Mouse (Mus musculus) heart, embryonic 10.5 days (tissue): Measurements from ENCODE around the gene Hoxb1. TPM values are rescaled to one million over a fixed set of nuclear protein-coding genes. Genes with fewer than 3 reads are reported as not detected.

Experiments
- DNase-seq: peaks from one replicate; pipeline ENCODE4 v3.0.0-alpha.2; 2017; ENCODE audit warnings: low spot score
- H3K27ac ChIP-seq: fragments of 300-500 bp; sonication (generic); 2 replicates; pipeline ENCODE4 v1.5.1; 2016; ENCODE audit warnings: mild to moderate bottlenecking
- H3K27me3 ChIP-seq: fragments of 300-500 bp; sonication (generic); 2 replicates; pipeline ENCODE4 v1.6.1; 2016; ENCODE audit warnings: mild to moderate bottlenecking; ENCODE audit not compliant: poor library complexity, insufficient read depth, severe bottlenecking
- H3K36me3 ChIP-seq: fragments of 300-500 bp; sonication (generic); 2 replicates; pipeline ENCODE4 v1.6.1; 2016; ENCODE audit warnings: mild to moderate bottlenecking, moderate library complexity
- H3K4me1 ChIP-seq: fragments of 300-500 bp; sonication (generic); 2 replicates; pipeline ENCODE4 v1.6.1; 2016; ENCODE audit warnings: mild to moderate bottlenecking
- H3K4me3 ChIP-seq: fragments of 300-500 bp; sonication (generic); 2 replicates; pipeline ENCODE4 v1.5.1; 2016; ENCODE audit warnings: mild to moderate bottlenecking, moderate library complexity
- H3K9me3 ChIP-seq: fragments of 300-500 bp; sonication (generic); 2 replicates; pipeline ENCODE4 v1.6.1; 2016; ENCODE audit warnings: mild to moderate bottlenecking, moderate library complexity
- WGBS: fragments of 180-500 bp; shearing (Covaris S2); methylation state at CpG from one replicate; pipeline ENCODE4 v1.1.7; 2016; 5-methylcytosine and 5-hydroxymethylcytosine counted together
- polyA plus RNA-seq: library from polyadenylated mRNA; unstranded; fragments of >200 nt; fragmentation: Nextera tagmentation; extraction: Ambion mirVana; gene quantifications from 2 replicates; pipeline ENCODE4 v1.2.1, GENCODE M21; 2016

Gene Hoxb1
- polyA plus RNA-seq, 1 experiment from 2014 or later, result 3.3 TPM

DNA sequence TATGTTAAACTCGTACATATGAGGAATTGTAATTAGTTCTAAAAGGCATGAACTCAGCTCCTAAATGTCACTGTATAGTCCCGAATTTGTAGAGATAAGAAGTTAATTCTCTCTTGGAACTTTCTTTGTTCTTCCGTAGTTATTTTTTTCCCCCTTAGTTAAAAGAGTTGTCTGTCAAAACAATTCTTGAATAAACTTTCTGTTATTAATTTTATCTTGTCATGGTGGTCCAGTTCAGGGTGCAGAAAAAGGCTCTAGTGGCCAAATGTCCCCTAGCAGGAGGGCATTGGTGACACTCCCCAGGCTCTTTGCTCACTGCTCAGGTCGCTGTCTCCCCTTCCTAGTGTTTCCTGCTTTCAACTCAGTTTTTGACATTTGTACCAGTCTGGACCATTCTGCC is 17.8 kb upstream of the Hoxb1 start:
- peak overlapping the region; percentile 77 for H3K27ac ChIP-seq
- 0 out of 2 replicates have a peak, but pooled peaks cover 2% of the 10 kb centered on the region for H3K36me3 ChIP-seq
- peaks cover 64% of the 10 kb centered on the region for H3K4me1 ChIP-seq
- no peak for DNase-seq
- peak overlapping the region; percentile 47 for H3K4me3 ChIP-seq
- H3K9me3 ChIP-seq, result no peaks in the 10 kb centered on the region
- 17% methylated on average over 4 of the region's 4 CpGs for WGBS
- peaks cover 96% of the 10 kb centered on the region for H3K27me3 ChIP-seq

DNA sequence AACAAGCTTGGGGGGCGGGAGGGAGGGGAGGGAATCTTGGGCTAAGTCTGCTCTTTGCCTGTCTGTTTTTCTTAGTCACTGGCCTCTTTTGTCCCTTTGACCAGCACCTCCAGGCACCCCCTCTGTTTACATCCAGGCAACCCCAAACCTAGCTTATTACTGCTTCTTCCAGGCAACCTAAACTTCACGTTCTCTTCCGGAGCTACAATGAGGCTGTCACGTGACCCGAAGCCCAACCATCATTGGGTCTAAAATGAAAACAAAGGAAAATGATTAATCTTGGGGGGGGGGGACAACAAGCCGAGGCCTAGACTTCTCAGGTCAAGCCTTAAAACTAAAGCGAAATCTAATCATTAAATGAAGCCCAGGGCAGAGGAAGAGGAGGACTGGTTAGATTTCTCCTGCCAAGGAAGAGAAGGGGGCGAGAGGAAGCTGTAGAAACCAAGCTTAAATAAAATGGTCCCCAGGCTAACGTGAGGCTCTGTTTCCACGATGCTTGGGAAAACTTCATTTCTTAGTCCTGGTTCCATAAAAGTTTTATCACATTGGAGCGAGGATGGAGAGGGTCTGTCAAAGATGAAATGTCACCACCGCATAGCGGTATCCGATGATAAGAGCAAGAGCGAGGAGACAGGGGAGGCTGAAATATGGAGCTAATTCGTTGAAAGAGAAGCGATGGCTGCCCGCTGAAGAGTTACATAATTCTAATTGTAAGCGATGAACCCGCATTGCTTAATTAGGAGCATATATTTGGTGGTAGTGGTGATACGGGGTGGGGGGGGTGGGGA is 17.2 kb upstream of the Hoxb1 start:
- Histone ChIP-seq H3K36me3 (0 out of 2 replicates have a peak, but pooled peaks cover 2% of the 10 kb centered on the region), H3K4me1 (peaks cover 70% of the 10 kb centered on the region), H3K9me3 (no peaks in the 10 kb centered on the region), H3K27me3 (peaks cover 96% of the 10 kb centered on the region), H3K4me3 (peak overlapping the region; percentile 47), H3K27ac (peak overlapping the region; percentile 77)
- no peak for DNase-seq
- WGBS, result 9% methylated on average over 21 of the region's 21 CpGs

- no peak for DNase-seq
Observed at GRCm38 (mm10) chr11:96348988-96349387, 16.6 kb upstream of the Hoxb1 start.

GRCm38 (mm10) chr11:96349491-96350340 is 15.8 kb upstream of the Hoxb1 start:
- Histone ChIP-seq H3K27me3 (peaks cover 93% of the 10 kb centered on the region), H3K9me3 (no peaks in the 10 kb centered on the region), H3K4me3 (peak overlapping the region; percentile 47), H3K27ac (peak overlapping the region; percentile 77), H3K4me1 (peaks cover 72% of the 10 kb centered on the region), H3K36me3 (no peaks in the 10 kb centered on the region)
- 13% methylated on average over 14 of the region's 14 CpGs for WGBS
- no peak for DNase-seq

More at GRCm38 (mm10) chr11:96348988-96349387, 16.6 kb upstream of the Hoxb1 start:
- peak overlapping the region; percentile 77 for H3K27ac ChIP-seq
- 33% methylated on average over 3 of the region's 3 CpGs for WGBS
- H3K36me3 ChIP-seq, result 0 out of 2 replicates have a peak, but pooled peaks cover 2% of the 10 kb centered on the region
- peak overlapping the region; percentile 47 for H3K4me3 ChIP-seq
- H3K4me1 ChIP-seq, result peaks cover 72% of the 10 kb centered on the region
- H3K9me3 ChIP-seq, result no peaks in the 10 kb centered on the region
- peaks cover 93% of the 10 kb centered on the region for H3K27me3 ChIP-seq

GRCm38 (mm10) chr11:96350341-96350624 is 15.3 kb upstream of the Hoxb1 start, which contains the start of gene Hoxb2:
Gene Hoxb2 (plus strand): TSS chr11:96350525.
- Histone ChIP-seq H3K4me3 (peak within 1 kb of the TSS; percentile 78), H3K36me3 (no peaks in the 10 kb centered on the region), H3K27me3 (peaks cover 93% of the 10 kb centered on the region), H3K9me3 (no peaks in the 10 kb centered on the region), H3K4me1 (peaks cover 70% of the 10 kb centered on the region), H3K27ac (peak within 1 kb of the TSS; percentile 95)
- DNase-seq, result no peak
- 5% methylated on average over 2 of the region's 2 CpGs for WGBS

GRCm38 (mm10) chr11:96350791-96351190 is 14.8 kb upstream of the Hoxb1 start:
- H3K4me1 ChIP-seq, result peaks cover 65% of the 10 kb centered on the region
- peak overlapping the region; percentile 95 for H3K27ac ChIP-seq
- 0 out of 2 replicates have a peak overlapping the region, but pooled peaks have one; percentile 78 for H3K4me3 ChIP-seq
- H3K9me3 ChIP-seq, result no peaks in the 10 kb centered on the region
- H3K36me3 ChIP-seq, result no peaks in the 10 kb centered on the region
- peaks cover 91% of the 10 kb centered on the region for H3K27me3 ChIP-seq
- 41% methylated on average over 2 of the region's 2 CpGs for WGBS
- DNase-seq, result no peak

- WGBS, result 10% methylated on average over 11 of the region's 11 CpGs
- Histone ChIP-seq H3K27ac (peak overlapping the region; percentile 95), H3K9me3 (no peaks in the 10 kb centered on the region), H3K36me3 (no peaks in the 10 kb centered on the region), H3K4me3 (peak overlapping the region; percentile 78), H3K4me1 (peaks cover 60% of the 10 kb centered on the region), H3K27me3 (peaks cover 91% of the 10 kb centered on the region)
- no peak for DNase-seq
Observed at GRCm38 (mm10) chr11:96351312-96351711, 14.2 kb upstream of the Hoxb1 start.

- WGBS, result 2% methylated on average over 22 of the region's 22 CpGs
- Histone ChIP-seq H3K4me3 (peak overlapping the region; percentile 78), H3K27ac (peak overlapping the region; percentile 95), H3K4me1 (peaks cover 56% of the 10 kb centered on the region), H3K36me3 (no peaks in the 10 kb centered on the region), H3K9me3 (no peaks in the 10 kb centered on the region), H3K27me3 (peaks cover 91% of the 10 kb centered on the region)
- no peak for DNase-seq
Observed at GRCm38 (mm10) chr11:96351831-96352230, 13.7 kb upstream of the Hoxb1 start.

- DNase-seq, result peak; percentile 85
- no peaks in the 10 kb centered on the region for H3K9me3 ChIP-seq
- H3K4me1 ChIP-seq, result peaks cover 56% of the 10 kb centered on the region
- under 1% methylated on average over 75 of the region's 75 CpGs for WGBS
- no peaks in the 10 kb centered on the region for H3K36me3 ChIP-seq
- H3K27ac ChIP-seq, result peak overlapping the region; percentile 95
- H3K27me3 ChIP-seq, result peaks cover 93% of the 10 kb centered on the region
- peak overlapping the region; percentile 78 for H3K4me3 ChIP-seq
Observed at GRCm38 (mm10) chr11:96352691-96353521, 12.6 kb upstream of the Hoxb1 start.

- H3K9me3 ChIP-seq, result no peaks in the 10 kb centered on the region
- H3K36me3 ChIP-seq, result no peaks in the 10 kb centered on the region
- H3K27ac ChIP-seq, result peak overlapping the region; percentile 95
- peak overlapping the region; percentile 78 for H3K4me3 ChIP-seq
- peak; percentile 76 for DNase-seq
- peaks cover 92% of the 10 kb centered on the region for H3K27me3 ChIP-seq
- H3K4me1 ChIP-seq, result peaks cover 53% of the 10 kb centered on the region
- WGBS, result 1% methylated on average over 14 of the region's 14 CpGs
Observed at GRCm38 (mm10) chr11:96353522-96353841, 12.1 kb upstream of the Hoxb1 start.

GRCm38 (mm10) chr11:96353939-96354338 is 11.6 kb upstream of the Hoxb1 start:
- Histone ChIP-seq H3K9me3 (no peaks in the 10 kb centered on the region), H3K4me1 (peaks cover 48% of the 10 kb centered on the region), H3K27me3 (peaks cover 91% of the 10 kb centered on the region), H3K36me3 (no peaks in the 10 kb centered on the region), H3K4me3 (peak overlapping the region; percentile 78), H3K27ac (peak overlapping the region; percentile 95)
- 8% methylated on average over 8 of the region's 8 CpGs for WGBS
- DNase-seq, result no peak

GRCm38 (mm10) chr11:96354376-96354775 is 11.2 kb upstream of the Hoxb1 start:
- Histone ChIP-seq H3K9me3 (no peaks in the 10 kb centered on the region), H3K4me3 (peak overlapping the region; percentile 78), H3K27me3 (peaks cover 87% of the 10 kb centered on the region), H3K4me1 (peaks cover 45% of the 10 kb centered on the region), H3K36me3 (no peaks in the 10 kb centered on the region), H3K27ac (peak overlapping the region; percentile 95)
- no peak for DNase-seq
- WGBS, result 1% methylated on average over 25 of the region's 25 CpGs
